Mouse (Mus musculus) bone marrow, adult 2 months (tissue): ENCODE results near the gene Tbc1d1. TPM values are rescaled to one million over a fixed set of nuclear protein-coding genes. Genes with fewer than 3 reads are reported as not detected.
A peak's percentile ranks its signal among the peaks of the same experiment; 100 is the strongest.

ENCODE experiments used
- H3K27ac ChIP-seq: fragments of 200-500 bp; 2 replicates; pipeline ENCODE4 v1.5.1; 2012; ENCODE audit warnings: low read depth, mild to moderate bottlenecking, control low read depth, inconsistent platforms, low read length; ENCODE audit not compliant: control insufficient read depth, poor library complexity, insufficient read depth
- H3K4me1 ChIP-seq: fragments of 200-500 bp; 2 replicates; pipeline ENCODE4 v1.6.1; 2011; ENCODE audit warnings: low read length; ENCODE audit not compliant: control insufficient read depth, insufficient read depth
- H3K4me3 ChIP-seq: fragments of 200-500 bp; replicated peaks from 2 replicates; pipeline ENCODE3; 2011; ENCODE audit warnings: mild to moderate bottlenecking, low read depth, low read length, control low read depth; ENCODE audit not compliant: control insufficient read depth
- CTCF ChIP-seq: fragments of 200-500 bp; IDR thresholded peaks from 2 replicates; pipeline ENCODE4 v1.5.1; 2011; ENCODE audit warnings: low read length, control low read depth; ENCODE audit not compliant: control insufficient read depth, insufficient read depth
- POLR2A ChIP-seq: fragments of 200-500 bp; IDR thresholded peaks from 2 replicates; pipeline ENCODE4 v1.6.1; 2011; ENCODE audit warnings: low read depth, mild to moderate bottlenecking, control low read depth, low read length, borderline replicate concordance; ENCODE audit not compliant: control insufficient read depth
- WGBS: fragments of 180-500 bp; shearing (Covaris S2); methylation state at CpG from one replicate; pipeline ENCODE4 v1.1.7; 2018; 5-methylcytosine and 5-hydroxymethylcytosine counted together
- polyA plus RNA-seq: library from polyadenylated mRNA; stranded (reverse); fragments of >200 nt; gene quantifications from 2 replicates; pipeline ENCODE4 v1.2.4, GENCODE M21; 2011; ENCODE audit warnings: low replicate concordance; ENCODE audit not compliant: missing spikeins, insufficient read depth, insufficient read length

The Tbc1d1 gene
- polyA plus RNA-seq, 1 experiment, result 10.3 TPM

GRCm38 (mm10) chr5:64274296-64274695 lies 118.2 kb downstream of the Tbc1d1 start:
- 90% methylated on average over 9 of the region's 9 CpGs for WGBS
- no peak overlapping the region for H3K4me3 ChIP-seq
- H3K4me1 ChIP-seq, result no peaks in the 10 kb centered on the region
- TF ChIP-seq CTCF, result no peak
- H3K27ac ChIP-seq, result no peak overlapping the region

- no peaks in the 10 kb centered on the region for H3K4me1 ChIP-seq
- H3K27ac ChIP-seq, result no peak overlapping the region
- no peak overlapping the region for H3K4me3 ChIP-seq
- no peak for TF ChIP-seq POLR2A
- TF ChIP-seq CTCF, result peak; percentile 85
- WGBS, result 45% methylated on average over 17 of the region's 17 CpGs
Measured at GRCm38 (mm10) chr5:64274738-64275451, 118.8 kb downstream of the Tbc1d1 start.

- no peak overlapping the region for H3K27ac ChIP-seq
- H3K4me3 ChIP-seq, result no peak overlapping the region
- WGBS, result 88% methylated on average over 7 of the region's 7 CpGs
- H3K4me1 ChIP-seq, result no peaks in the 10 kb centered on the region
- TF ChIP-seq POLR2A (no peak), CTCF (no peak)
Measured at GRCm38 (mm10) chr5:64277646-64278191, 121.6 kb downstream of the Tbc1d1 start.

GRCm38 (mm10) chr5:64279668-64280067 lies 123.6 kb downstream of the Tbc1d1 start:
- TF ChIP-seq POLR2A, result no peak
- no peak for TF ChIP-seq CTCF
- H3K4me1 ChIP-seq, result no peaks in the 10 kb centered on the region
- H3K4me3 ChIP-seq, result no peak overlapping the region
- 80% methylated on average over 7 of the region's 7 CpGs for WGBS
- H3K27ac ChIP-seq, result no peak overlapping the region

GRCm38 (mm10) chr5:64280191-64280590 lies 124.1 kb downstream of the Tbc1d1 start:
- 92% methylated on average over 8 of the region's 8 CpGs for WGBS
- no peak overlapping the region for H3K4me3 ChIP-seq
- no peak overlapping the region for H3K27ac ChIP-seq
- TF ChIP-seq POLR2A, result no peak
- TF ChIP-seq CTCF, result no peak
- no peaks in the 10 kb centered on the region for H3K4me1 ChIP-seq

- TF ChIP-seq CTCF (no peak), POLR2A (no peak)
- H3K27ac ChIP-seq, result no peak overlapping the region
- H3K4me1 ChIP-seq, result no peaks in the 10 kb centered on the region
- H3K4me3 ChIP-seq, result no peak overlapping the region
- 74% methylated on average over 4 of the region's 4 CpGs for WGBS
Measured at GRCm38 (mm10) chr5:64280613-64281012, 124.5 kb downstream of the Tbc1d1 start.

- Histone ChIP-seq H3K4me1 (no peaks in the 10 kb centered on the region), H3K4me3 (no peak overlapping the region), H3K27ac (no peak overlapping the region)
- 82% methylated on average over 7 of the region's 7 CpGs for WGBS
- TF ChIP-seq POLR2A (no peak), CTCF (no peak)
Measured at GRCm38 (mm10) chr5:64281674-64282073, 125.6 kb downstream of the Tbc1d1 start.

- 82% methylated on average over 4 of the region's 4 CpGs for WGBS
- Histone ChIP-seq H3K27ac (no peak overlapping the region), H3K4me3 (no peak overlapping the region), H3K4me1 (no peaks in the 10 kb centered on the region)
- TF ChIP-seq CTCF (no peak), POLR2A (no peak)
Measured at GRCm38 (mm10) chr5:64282594-64282993, 126.5 kb downstream of the Tbc1d1 start.
